Mouse (Mus musculus) brain, embryonic 18.5 days (tissue): ENCODE data around the gene Krtcap2.

ENCODE experiments used
- DNase-seq: peaks from one replicate; pipeline ENCODE4 v3.0.0-alpha.2; 2012; ENCODE audit warnings: low read depth, low spot score

The Krtcap2 gene

DNA sequence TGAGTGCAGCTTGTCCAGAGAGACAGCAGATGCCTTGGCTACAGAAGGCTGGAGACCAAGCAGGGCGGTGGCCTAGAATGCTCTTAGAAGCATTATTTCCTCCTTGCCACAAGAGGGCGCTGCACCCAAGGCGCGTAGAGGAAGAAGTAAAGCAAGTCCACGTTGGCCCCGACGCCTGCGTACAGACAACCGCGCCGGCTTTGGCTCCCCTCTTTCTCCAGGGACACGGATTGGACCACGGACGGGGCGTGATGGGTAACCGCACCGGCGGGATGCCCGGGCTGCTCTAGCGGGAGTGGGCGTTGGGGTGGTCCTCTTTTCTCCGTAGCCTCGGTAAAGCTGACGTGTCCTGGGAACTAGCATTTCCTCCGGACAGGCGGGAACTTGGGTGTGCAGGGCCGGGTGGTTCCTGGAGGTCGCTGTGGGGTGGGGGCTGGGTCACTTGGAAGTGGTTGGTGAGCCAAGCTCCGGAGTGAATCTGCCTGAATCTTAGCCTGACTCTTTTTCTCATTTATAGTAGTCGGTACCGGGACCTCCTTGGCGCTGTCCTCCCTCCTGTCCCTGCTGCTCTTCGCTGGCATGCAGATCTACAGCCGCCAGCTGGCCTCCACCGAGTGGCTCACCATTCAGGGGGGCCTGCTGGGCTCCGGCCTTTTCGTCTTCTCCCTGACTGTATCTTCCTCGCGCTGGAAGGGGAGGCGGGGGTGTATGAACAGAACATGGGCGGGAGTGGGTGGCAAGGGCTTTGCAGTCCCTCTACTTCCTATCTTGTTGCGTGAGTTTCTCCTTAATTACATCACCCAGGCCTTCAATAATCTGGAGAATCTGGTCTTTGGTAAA is 715 bp downstream of the Krtcap2 start, which contains the start of gene Trim46:
Gene Trim46, minus strand, starts transcription at position 49 of the 840 bp plus-strand sequence.
- DNase-seq, result peak; percentile 79

DNA sequence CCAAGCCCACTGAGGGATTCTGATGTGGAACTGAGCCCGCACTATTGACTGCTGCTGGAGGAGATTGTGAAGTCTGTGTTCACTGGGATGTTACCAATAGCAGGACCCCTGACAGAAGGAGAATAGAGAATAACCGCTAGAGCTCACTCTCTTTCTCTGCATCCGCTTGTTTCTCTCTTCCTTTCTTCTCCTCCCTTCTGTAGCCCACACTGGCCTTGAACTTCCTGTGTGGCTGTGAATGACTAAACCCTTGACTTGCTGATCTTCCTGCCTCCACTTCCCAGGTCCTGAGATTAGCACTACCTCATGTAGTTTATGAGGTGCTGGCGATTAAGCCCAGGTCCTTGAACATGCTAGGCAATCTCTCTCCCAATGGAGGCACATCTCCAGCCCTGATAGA is 1.7 kb downstream of the Krtcap2 start:
- DNase-seq, result no peak

DNA sequence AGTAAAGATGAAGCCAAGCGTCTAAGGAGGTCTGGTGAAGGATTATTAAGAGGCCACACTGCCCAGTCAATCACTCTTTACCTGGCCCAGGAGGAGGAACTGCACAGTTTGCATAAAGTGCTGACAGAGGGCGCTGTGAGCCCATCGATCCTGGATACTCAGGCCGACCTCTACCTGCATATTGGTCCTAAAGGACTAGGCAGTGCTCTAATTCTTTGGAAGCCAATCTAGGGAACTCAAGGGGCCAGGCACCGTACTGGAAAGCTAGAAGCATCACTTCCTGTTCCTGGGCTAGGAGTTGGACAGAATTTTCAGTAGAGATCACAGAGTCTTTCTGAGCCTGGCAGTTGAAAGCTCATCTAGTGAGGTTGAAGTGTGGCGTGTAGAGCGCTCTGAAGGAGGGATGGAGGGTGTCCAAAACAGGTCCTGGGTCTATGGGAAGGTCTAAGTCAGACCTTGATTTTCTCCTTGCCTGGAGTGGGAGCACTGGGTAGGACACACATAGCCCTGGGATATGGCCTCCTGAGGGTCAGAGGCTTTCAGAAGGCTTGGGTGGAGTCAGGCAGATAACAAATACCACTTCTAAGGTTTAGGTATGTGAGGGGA is 4.8 kb downstream of the Krtcap2 start:
- DNase-seq, result no peak

DNA sequence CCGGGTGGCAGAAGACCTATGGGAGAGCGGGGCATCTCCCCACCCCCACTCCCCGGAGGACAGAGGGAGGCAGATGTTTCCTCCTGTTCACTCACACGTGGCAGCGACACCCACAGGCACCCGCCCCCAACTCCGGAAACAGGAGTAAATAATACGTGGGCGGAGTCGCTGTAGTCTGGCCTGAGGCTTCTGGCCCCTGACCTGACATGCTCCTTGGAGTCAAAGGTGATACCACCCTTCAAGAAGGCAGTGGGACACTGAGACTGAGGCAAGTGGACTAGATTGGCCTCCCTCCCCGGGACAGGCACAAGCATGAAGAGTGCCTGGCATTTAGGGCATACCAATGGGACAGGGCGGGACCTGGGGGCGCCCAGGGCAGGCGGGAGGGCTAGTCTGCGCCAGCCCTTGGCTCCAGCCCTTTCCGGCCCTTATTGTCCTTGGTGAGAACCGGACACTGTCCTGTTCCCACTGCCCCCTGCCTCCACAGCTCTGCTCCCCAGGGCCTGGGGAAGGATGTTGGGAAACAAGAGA is 5.7 kb downstream of the Krtcap2 start:
- no peak for DNase-seq

DNA sequence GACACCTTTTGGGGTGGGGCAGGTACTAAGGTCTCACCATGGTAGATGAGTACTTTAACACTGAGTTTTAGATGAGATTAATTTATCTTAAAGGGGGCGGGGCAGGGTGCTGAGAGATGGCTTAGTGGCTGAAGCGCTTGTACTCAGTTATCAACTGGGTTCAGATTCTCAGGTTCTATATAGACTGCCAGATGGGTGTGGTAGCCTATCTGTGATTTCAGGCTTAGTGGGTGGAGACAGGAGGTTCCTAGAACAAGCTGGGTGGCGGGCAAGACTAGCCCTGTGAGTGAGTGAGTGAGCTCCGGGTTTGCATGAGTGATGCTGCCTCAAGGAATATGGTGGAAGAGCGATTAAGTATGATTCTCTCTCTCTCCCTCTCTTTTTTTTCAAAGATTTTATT is 9.2 kb downstream of the Krtcap2 start:
- no peak for DNase-seq

DNA sequence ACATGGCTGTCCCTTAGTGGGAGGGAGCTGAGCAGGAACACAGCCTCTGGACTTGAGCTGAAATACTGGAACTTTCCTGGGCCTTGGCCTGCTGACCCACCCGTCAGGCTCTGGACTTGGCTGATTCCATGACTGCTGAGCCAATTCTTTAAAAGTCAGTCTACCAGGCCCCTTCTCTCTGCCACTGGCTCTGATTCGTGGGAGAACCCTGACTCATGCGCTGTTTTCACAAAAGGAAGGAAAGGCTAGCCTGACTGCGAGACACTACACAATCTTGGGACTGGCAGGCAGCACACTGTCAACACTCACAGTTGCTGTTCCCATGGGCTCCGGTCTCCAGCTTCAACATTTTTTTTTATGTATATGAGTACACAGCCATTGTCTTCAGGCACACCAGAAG is 10.4 kb downstream of the Krtcap2 start:
- DNase-seq, result no peak

DNA sequence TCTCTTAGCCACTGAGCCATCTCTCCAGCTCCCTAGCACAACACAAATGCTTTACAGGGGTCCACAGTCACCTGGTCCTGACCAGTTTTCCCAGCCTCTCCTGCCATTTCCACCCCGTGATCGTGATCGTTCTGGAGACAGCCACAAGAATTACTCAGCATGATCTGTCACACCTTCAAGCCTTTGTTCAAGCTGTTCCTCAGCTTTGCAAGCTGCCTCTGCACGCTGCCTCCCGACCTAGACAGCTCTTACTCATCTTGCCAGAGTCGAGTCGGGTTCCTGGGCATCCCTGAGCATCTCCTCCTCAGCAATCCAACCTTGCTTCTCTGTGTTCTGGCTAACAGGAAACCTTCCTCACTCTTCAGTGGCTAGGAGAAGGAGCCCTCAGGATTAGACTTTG is 13.3 kb downstream of the Krtcap2 start, which contains the start of gene Dpm3:
Gene Dpm3, plus strand, starts transcription at position 283 of the 400 bp plus-strand sequence.
- DNase-seq, result no peak

DNA sequence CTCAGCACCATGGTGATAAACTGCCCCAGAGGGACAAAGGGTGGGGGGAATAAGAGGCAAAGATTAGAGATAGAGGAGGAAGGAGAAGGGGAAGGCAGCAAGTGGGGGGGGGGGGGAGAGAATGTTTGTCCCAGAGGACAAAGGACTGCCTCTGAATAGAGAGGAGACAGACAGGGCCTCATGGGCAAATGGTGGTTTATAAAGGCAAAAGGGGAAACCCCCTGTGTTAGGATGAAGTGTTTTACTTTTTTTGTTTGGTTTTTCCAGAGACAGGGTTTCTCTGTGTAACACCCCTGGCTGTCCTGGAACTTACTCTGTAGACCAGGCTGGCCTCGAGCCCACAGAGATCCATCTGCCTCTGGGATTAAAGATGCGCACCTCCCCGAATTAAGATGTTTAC is 14.4 kb downstream of the Krtcap2 start:
- DNase-seq, result no peak

DNA sequence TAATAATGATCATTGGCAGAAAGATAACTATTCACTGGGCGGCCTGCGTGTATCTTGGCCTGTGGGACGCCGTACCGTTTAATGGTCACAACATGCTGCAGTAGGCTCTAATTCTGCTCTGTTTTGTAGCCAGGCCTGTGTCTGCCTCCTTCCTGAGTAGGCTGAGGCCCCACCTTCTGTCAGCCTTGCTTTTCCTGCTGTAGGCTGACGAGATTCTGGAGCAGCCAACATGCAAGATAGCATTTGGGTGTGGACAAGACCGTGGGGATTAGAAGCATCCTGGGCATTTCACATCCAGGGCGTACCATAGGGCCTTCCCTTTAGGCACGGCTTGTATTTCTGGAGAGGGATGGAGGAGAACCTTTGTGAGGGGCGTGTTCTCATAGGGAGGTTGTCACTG is 16.7 kb downstream of the Krtcap2 start:
- DNase-seq, result no peak

DNA sequence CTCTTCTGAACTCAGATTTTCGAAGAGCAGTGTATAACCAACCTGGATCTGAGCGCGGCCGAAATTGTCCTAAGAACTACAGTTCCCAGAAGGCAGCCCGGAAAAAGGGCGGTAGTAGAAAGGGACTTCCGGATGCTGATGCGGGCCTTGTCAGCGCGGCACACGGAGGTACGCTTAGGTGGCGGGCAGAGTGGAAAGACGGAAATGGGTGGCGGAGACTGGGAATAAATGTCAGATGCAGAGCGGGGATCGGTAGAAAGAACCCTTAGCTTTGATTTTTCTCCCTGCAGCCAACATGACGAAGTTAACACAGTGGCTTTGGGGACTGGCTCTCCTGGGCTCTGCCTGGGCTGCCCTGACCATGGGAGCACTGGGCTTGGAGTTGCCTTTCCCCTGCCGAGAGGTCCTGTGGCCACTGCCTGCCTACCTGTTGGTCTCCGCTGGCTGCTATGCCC is 20.7 kb downstream of the Krtcap2 start:
- DNase-seq, result peak; percentile 67

DNA sequence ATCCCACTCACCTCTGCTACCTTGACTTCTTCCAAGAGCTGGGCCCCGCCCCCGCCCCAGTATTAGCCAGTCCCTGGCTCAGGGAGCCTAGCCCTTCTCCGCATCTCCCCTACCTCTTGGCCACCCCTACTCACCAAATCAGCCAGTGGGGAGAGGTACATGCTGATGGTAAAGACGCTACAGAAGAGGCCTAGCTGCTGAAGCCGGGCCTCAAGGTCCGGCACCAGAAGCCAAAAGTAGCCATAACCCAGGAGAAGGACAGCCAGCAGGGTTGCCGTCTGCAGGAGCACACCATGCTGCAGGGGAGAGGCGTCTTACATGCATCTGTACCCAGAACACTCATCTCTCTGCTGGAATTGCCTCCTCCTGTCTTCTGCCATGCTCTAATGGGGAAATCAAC is 23.1 kb downstream of the Krtcap2 start:
- DNase-seq, result no peak

DNA sequence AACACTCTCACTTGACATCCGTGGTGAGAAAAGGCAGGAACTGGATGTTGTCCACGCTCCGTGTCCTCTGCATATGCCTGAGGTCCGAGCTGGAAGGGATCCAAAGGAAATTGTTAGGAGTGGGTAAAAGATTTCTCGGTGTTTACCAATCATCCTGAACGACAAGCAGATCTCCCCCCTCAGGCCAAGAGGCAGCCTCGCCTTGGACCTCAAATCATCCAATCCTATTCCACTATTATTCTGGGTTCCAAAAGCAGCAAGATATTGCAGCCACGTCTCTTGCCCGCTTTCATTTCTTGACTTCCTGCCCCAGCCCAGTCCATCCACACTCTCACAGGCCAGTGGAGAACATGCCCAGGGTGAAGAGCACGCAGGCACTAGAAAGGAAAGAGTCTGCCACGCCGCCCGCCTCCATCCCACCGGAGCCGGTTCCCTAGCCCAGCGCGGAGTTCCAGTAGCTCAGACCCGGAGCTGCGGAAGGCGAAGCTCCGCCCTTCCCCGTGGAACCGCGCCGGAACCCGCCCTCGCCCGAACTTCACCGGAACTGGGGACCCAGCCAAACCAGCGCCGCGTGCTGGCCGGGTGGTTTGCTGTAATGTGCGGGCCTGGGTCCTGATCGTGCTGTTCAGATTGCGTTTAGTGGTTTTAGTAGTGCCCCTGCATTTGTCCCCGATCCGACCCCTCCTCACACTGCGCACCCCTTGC is 24.4 kb downstream of the Krtcap2 start, which contains the start of gene Slc50a1:
Gene Slc50a1, minus strand, starts transcription at position 520 of the 705 bp plus-strand sequence.
- no peak for DNase-seq

DNA sequence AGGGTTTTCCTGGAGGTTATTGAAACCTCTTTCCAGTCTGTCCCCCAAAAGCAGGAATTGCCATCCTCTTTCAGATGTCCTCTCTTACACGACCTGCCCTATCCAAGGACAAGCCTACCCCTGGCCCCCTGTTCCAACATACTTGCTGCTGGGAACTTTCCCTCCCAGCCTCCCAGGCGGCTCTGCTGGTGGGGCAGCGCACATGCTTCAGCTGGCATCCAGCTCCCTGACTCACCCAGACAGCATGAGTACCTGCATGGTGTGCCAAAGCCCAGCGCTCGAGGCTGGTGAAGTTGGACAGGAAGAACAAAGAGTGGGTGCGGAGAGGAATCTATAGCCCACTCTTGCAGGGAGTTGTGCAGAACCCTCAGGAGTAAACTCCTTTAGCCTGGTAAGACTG is 25.1 kb downstream of the Krtcap2 start:
- no peak for DNase-seq

DNA sequence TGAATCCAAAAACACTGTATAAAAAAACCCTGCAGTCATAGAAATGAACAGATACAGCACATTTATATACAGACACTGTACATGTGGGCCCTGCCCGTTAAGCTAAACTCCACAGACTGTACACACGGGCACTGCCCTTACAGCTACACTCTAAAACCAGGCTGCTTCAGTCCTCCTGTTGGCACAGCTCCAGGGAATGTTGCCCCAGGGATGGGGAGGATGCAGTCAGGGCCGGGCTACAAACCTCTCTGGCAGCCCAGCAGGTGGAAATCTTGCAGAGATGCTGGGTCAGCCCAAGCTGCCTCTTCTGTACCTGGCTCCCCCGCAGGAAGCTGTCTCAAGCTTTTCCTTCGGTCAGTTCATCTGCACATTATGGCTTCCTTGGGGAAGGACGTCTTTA is 26.0 kb downstream of the Krtcap2 start:
- no peak for DNase-seq

DNA sequence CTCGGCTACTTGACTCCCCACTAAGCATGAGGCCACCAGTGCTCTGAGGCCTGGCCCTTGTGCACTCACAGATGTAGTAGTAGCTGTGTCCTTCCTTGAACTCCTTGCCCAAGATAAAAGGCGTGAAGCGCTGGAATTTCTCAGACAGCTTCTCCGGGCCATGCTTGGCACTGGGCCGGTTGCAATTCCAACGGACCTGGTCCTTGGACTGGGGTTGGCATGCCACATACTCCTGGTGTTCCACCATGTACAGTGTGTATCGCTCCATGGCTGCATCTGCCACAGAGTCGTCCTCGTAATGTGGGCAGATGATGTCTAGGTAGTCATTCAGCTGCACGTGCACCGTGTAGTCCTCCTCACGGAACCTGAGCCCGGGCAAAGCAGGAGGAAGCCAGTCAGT is 30.3 kb downstream of the Krtcap2 start:
- DNase-seq, result no peak

DNA sequence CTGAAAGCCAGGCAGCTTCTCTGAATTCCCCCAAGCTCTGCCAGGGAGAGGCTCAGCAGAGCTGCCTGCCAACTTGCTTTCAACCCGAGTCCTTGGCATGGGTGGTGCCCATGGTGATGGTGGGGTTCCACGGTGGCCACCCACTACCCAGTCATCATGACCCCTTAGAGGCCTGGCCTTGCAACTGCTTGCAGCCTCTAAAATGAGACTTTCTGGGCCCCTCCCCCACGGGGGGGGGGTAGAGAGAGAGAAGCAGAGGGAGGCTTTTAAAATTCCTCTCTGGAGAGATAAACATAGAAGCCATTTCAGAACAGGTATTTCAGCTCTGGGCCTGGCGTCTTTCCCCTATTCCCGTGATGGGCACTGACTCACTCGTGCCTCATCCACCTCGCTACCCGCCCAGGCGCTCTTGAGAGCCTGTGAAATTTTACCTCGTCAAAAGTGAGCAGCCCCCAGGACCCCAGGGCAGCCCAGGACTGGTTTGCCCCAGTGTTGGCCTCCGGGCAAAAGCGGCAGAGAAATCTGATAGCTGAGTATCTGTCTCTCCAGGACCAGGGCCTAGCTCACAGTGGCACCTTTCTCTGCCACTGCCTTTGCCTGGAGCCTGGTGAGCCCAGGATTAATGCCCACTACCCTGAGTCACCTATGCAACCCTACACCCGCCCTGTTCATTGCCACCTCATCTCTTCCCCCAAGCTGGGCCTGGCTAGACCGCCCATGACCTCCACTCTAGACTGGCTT is 31.7 kb downstream of the Krtcap2 start:
- no peak for DNase-seq

DNA sequence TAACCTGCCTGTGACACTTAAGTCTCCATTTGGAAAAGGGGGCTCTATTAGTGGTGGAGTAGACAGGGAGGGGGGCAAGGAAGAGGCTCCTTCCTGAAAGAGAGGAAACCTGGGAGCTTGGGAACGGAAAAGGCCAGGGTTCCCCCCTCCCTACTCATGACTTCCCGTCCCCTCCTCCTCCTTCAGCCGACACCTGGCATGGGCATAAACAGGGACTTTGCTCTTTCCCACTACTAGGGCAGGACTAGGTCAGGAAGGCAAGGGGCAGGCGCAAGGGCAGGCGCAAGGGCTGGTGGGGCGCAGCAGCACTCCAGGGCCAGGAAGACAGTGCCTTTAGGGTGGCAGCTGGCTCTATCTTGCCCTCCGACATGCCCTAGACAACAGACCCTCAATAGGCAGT is 32.3 kb downstream of the Krtcap2 start:
- DNase-seq, result no peak

DNA sequence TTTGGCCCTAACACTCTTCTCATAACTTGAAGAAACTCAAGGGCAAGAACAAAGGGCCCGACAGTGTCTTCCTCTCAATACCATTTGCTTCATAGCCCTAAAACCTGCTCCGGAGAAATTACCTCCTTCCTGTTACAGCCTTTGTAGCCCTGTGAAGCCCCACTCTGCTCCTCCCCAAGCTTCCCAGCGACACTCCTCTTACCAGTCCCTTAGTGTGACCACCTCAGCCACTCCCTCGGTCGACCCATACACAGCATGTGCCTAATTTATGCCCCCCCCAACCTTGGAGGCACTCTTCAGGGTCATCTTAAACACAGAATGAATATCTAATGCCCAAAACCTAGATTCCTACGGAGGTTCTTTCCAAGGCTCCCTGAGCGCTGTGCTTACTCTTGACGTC is 32.9 kb downstream of the Krtcap2 start:
- DNase-seq, result no peak

DNA sequence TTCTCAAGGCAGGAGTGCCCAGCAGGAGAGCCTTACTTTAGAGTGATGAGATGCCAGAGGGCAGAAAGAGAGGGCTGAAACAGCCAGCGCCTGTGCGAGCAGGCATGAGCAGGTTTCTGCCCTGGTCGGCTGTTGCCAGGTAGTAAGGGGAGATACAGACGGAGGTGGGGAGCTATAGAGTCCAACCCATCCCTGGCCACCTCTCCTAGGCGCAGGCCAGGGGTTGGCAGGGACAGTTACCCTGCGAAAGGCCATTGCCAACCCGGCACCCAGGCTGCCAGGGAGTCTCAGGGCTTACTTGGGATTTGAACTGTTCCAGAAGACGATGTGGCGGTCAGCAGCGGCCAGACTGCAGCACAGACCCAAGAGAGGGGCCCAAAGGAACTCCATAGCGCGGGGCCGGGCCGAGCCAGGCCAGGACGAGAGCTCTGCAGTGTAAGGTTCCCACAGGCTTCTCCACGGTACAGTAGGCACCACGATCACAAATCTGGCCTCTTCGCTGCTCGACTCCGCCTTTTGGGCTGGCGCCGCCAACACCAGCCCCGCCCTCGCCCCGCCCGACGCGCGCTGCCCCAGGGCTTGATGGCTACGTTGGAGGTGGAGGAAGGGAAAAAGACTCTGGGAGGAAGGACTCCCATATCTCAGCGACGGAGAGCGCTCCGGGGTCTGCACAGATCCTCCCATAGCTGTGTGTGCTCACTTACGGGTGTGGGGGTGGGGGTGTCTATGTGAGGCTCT is 33.6 kb downstream of the Krtcap2 start:
- DNase-seq, result no peak

DNA sequence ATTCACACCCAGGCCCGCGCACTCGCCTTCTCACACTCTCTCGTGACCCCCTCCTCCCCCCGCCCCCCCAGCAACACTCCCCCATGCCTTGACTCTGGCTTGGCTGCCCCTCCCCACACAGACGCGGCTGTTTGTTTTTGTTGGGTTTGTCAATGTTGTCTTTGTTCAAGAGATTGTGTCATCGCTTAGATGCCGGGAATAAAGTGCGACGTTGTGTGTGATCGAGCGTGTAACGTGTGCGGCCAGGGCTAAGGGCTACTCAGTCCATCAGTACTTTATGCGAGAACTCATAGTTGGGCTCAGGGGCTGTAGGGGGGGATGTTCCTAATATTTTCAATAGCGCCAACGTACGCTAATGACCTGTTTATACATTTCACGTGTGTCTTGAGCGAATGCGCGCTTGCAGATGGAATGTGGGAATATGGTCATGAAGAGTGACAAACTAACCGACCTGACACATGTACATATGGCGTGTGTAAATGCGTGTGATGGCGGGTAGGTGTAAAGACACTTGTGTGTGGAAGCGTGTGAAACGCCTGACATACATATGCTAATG is 34.4 kb downstream of the Krtcap2 start:
- no peak for DNase-seq
